Mouse (Mus musculus) mesoderm, embryonic 11.5 days (tissue): Measurements from ENCODE around the gene Ctrc.
"Not testable (repeated sequence)": the region's sequence is repeated elsewhere in the genome, so short reads cannot be mapped to it uniquely, and the experiment has no call there.

Source experiments
- DNase-seq: peaks from one replicate; pipeline ENCODE4 v3.0.0-alpha.2; 2012; ENCODE audit warnings: low read depth, low spot score

Gene Ctrc

DNA sequence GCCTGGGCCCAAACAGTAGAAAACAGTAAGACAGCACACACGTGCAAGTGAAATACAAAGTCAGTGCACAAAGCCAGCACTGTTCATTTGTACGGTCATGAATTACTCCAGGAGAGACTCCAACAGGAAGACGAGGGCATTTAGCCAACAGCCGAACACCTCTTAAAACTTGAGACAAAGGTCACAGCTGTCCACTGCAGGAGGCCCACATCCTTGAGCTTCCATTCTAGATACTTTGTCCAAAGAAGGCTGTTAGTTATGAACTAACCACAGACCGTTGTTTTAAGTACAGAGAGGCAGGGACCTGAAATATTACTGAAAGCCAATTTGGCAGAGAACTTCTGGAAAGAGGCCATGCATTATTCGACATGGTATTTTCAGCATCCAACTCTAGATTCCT is 59.1 kb downstream of the Ctrc start:
- no peak for DNase-seq

DNA sequence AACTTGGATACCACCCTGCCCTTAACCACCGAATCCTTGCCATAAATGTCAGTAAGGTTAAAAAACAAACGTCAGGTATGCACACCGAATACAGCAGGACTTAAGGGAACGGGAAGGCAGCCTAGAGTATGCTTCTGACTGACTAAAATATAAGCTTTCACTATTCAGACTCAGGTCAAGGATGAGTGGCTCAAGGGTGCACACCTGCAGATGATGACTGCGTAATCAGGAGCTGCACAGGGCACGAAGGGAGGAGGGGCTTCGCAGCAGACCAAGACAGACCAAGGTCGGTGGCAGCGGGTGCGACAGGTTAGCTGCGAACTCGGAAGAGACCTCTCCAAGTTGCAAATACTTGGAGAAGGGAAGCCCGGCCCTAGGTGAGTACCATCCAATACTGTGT is 60.0 kb downstream of the Ctrc start:
- DNase-seq, result no peak

GRCm38 (mm10) chr4:141784835-141785234 is 61.3 kb downstream of the Ctrc start:
- DNase-seq, result no peak

GRCm38 (mm10) chr4:141781201-141781985 is 64.8 kb downstream of the Ctrc start:
- no peak for DNase-seq

DNA sequence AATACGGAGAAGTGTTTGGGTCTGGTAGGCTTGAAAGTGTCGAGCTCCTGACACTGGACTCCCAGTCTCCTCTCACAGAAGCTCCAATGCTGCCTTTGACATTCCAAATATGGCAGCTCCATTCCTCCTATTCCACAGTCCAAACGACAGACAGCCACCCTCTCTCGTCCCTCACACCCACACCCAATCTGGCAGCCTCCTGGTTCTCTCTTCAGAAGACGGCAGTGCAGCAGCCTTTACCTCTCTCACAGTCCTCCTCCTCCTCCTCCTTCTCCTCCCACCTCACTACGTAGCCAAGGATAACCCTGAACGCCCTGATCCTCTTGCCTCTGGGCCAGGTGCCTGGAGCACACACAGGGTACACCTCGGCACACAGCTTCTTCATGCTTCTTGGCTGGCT is 66.3 kb downstream of the Ctrc start:
- no peak for DNase-seq

DNA sequence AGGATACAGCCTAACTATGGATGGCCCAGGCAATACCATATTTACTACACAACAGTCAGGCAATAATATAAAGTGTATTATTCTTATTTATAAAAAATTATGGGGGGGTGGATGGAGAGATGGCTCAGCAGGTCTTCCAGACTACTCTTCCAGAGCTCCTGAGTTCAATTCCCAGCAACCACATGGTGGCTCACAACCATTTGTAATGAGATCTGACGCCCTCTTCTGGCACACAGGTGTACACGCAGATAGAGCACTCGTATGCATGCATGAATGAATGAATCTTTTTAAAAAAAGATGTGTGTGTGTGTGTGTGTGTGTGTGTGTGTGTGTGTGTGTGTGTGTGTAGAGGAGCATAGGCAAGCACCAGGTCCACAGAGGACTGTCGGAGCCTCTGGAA is 73.1 kb downstream of the Ctrc start:
- DNase-seq, result not testable (repeated sequence)

DNA sequence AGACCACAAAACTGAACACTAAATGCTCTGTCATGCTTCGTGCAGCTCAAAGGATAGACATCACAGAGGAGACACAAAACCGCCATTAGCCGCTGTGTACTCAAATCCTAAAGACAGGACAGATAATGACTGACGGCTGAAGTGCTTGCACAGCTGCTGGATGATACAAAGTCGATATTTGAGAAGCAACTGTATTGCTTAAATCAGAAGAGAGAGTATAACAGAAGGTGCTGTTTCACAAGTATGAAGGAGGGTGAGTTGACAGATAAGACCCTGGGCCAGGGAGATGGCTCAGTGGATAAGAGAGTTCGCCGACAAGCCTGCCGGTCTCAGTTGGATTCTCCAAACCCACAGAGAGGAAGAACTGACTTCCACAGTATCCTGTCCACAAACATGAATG is 74.3 kb downstream of the Ctrc start:
- no peak for DNase-seq

DNA sequence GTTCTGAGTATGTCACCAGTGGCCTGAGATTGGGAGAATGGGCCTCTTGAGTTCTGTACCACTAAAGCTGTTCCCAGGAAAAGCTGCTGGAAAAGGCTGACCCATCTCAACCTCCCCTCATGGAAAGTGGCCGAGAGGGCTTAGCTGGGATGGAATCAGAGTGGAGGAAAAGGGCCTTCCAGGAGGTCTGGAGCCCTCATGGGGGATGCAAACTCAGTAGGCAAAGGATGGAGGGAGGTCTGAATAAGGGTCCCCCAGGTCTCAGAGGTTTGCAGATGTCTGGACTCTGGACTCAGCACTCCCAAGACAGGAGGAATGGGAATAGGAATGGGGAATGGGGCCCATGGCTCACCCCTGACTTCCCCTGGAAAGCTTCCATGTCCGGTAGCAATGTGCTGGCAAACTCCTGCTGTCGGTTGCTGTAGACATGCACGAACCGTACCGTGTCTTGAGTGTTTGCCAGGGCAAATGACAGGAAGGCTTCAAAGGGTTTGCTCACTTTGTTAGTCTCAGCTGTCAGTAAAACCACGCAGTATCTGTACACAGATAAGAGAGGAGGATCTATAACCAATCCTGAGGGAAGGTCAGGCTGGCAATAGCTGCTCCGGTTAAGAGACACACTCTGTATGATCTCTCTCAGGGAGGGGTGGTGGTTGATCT is 76.5 kb downstream of the Ctrc start:
- no peak for DNase-seq

DNA sequence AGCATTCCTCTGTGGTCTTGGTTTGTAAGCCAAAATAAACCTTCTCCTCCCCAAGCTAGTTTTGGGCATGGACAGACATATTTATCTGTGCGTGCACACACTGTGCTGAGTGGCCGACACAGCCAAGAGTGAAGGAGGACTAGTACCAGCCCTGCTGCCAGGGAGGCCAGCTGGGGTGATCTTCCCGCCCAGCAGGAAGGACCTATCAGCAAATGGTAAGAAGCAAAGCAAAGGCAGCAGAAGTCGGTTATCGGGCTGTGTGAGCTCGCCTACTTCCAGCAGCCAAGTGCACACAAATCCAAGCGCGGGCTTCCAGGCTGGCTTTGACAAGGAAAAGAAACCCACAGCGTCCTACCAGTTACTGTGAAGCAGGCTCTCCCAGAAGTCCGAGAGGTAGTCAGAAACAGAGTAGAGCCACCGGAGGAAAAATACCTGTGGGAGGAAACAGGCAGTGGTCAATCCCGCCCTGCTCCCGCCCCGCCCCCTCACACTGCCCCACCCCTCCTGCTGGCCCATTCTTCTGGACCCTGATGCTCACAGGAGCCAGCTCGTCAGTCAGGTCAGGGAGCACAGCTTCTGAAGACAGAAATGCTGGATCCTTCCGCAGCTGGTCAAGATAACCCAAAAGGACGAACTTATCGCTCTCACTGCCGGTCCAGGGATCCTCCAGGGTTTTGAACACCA is 78.7 kb downstream of the Ctrc start:
- DNase-seq, result no peak

- no peak for DNase-seq
These were observed 79.3 kb downstream of the Ctrc start for GRCm38 (mm10) chr4:141766668-141767352.

- no peak for DNase-seq
These were observed 79.9 kb downstream of the Ctrc start for GRCm38 (mm10) chr4:141766316-141766667.

DNA sequence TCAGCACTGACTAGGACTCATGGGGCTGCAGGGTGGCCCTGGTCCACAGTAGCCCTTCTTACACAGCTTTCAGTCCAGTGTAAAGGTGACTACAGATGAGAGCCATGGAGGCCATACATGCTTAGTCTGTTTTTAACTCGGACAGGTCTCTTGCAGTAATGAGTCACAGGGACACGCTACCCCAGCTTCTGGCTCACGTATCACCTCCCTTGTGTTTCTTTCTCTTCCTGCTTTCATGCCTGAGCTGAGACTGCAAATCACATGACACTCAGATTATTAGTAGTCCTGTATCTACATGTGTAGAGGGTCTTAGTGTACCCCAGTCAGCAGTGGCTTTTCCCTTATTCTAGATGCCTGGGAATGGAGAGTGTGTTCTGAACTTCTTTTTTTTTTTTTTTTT is 81.2 kb downstream of the Ctrc start:
- DNase-seq, result no peak
